Mouse (Mus musculus) neural tube, embryonic 12.5 days (tissue): ENCODE results near the gene Atp6ap1l. TPM values are rescaled to one million over a fixed set of nuclear protein-coding genes. Genes with fewer than 3 reads are reported as not detected.

Experiments used
- ATAC-seq: fragments of 200-750 bp; cut with Nextera tagmentation; 2 replicates; pipeline ENCODE4 v1.8.0; 2017; ENCODE audit warnings: low read depth, mild to moderate bottlenecking, moderate TSS enrichment, moderate library complexity; ENCODE audit not compliant: low FRiP score
- H3K27ac ChIP-seq: fragments of 300-500 bp; sonication (generic); 2 replicates; pipeline ENCODE4 v1.5.1; 2016
- H3K27me3 ChIP-seq: fragments of 300-500 bp; sonication (generic); replicated peaks from 2 replicates; pipeline ENCODE4 v1.6.1; 2016; ENCODE audit warnings: mild to moderate bottlenecking
- H3K36me3 ChIP-seq: fragments of 300-500 bp; sonication (generic); 2 replicates; pipeline ENCODE4 v1.6.1; 2016; ENCODE audit warnings: mild to moderate bottlenecking
- H3K4me1 ChIP-seq: fragments of 300-500 bp; sonication (generic); 2 replicates; pipeline ENCODE4 v1.6.1; 2016
- H3K4me2 ChIP-seq: fragments of 300-500 bp; sonication (generic); replicated peaks from 2 replicates; pipeline ENCODE4 v1.6.1; 2016; ENCODE audit warnings: mild to moderate bottlenecking
- H3K4me3 ChIP-seq: fragments of 300-500 bp; sonication (generic); 2 replicates; pipeline ENCODE4 v1.5.1; 2016
- H3K9ac ChIP-seq: fragments of 300-500 bp; sonication (generic); 2 replicates; pipeline ENCODE4 v1.6.1; 2016; ENCODE audit warnings: mild to moderate bottlenecking
- H3K9me3 ChIP-seq: fragments of 300-500 bp; sonication (generic); 2 replicates; pipeline ENCODE4 v1.6.1; 2016; ENCODE audit warnings: mild to moderate bottlenecking
- WGBS: fragments of 180-500 bp; shearing (Covaris S2); methylation state at CpG from one replicate; pipeline ENCODE4 v1.1.7; 2016; 5-methylcytosine and 5-hydroxymethylcytosine counted together
- polyA plus RNA-seq: library from polyadenylated mRNA; unstranded; fragments of >200 nt; fragmentation: Nextera tagmentation; extraction: Ambion mirVana; gene quantifications from 2 replicates; pipeline ENCODE4 v1.2.1, GENCODE M21; 2016

The Atp6ap1l gene
- polyA plus RNA-seq, 1 experiment from 2014 or later = 0.22 TPM

- Histone ChIP-seq H3K27me3 (no peaks in the 10 kb centered on the region), H3K9ac (no peak overlapping the region), H3K4me3 (no peak overlapping the region), H3K4me2 (no peak overlapping the region), H3K4me1 (no peaks in the 10 kb centered on the region), H3K27ac (no peak overlapping the region), H3K9me3 (no peaks in the 10 kb centered on the region), H3K36me3 (no peaks in the 10 kb centered on the region)
- ATAC-seq = no peak
- 95% methylated on average over 1 of the region's 1 CpGs for whole genome bisulfite sequencing
These were observed 23.3 kb downstream of the Atp6ap1l start for GRCm38 (mm10) chr13:90881727-90882429.

- no peak overlapping the region for H3K4me2 ChIP-seq
- H3K27me3 ChIP-seq = no peaks in the 10 kb centered on the region
- H3K4me1 ChIP-seq = no peaks in the 10 kb centered on the region
- no peak overlapping the region for H3K27ac ChIP-seq
- 50% methylated on average over 4 of the region's 4 CpGs for WGBS
- H3K9ac ChIP-seq = no peak overlapping the region
- H3K9me3 ChIP-seq = no peaks in the 10 kb centered on the region
- ATAC-seq = no peak
- H3K4me3 ChIP-seq = no peak overlapping the region
- no peaks in the 10 kb centered on the region for H3K36me3 ChIP-seq
These were observed 33.6 kb downstream of the Atp6ap1l start for GRCm38 (mm10) chr13:90871579-90871978.

- Histone ChIP-seq H3K4me2 (no peak overlapping the region), H3K36me3 (no peaks in the 10 kb centered on the region), H3K4me1 (no peaks in the 10 kb centered on the region), H3K27me3 (no peaks in the 10 kb centered on the region), H3K27ac (no peak overlapping the region), H3K9me3 (no peaks in the 10 kb centered on the region), H3K9ac (no peak overlapping the region), H3K4me3 (no peak overlapping the region)
- no peak for ATAC-seq
- 44% methylated on average over 4 of the region's 4 CpGs for WGBS
These were observed 36.0 kb downstream of the Atp6ap1l start for GRCm38 (mm10) chr13:90869157-90869556.

GRCm38 (mm10) chr13:90862138-90862537, 43.0 kb downstream of the Atp6ap1l start:
- no peak for ATAC-seq
- H3K4me3 ChIP-seq = no peak overlapping the region
- WGBS = 93% methylated on average over 3 of the region's 3 CpGs
- H3K27ac ChIP-seq = no peak overlapping the region
- H3K27me3 ChIP-seq = no peaks in the 10 kb centered on the region
- no peaks in the 10 kb centered on the region for H3K9me3 ChIP-seq
- no peak overlapping the region for H3K9ac ChIP-seq
- H3K4me2 ChIP-seq = no peak overlapping the region
- no peaks in the 10 kb centered on the region for H3K36me3 ChIP-seq
- H3K4me1 ChIP-seq = no peaks in the 10 kb centered on the region

GRCm38 (mm10) chr13:90860888-90861431, 44.2 kb downstream of the Atp6ap1l start:
- Histone ChIP-seq H3K36me3 (no peaks in the 10 kb centered on the region), H3K27ac (no peak overlapping the region), H3K4me3 (no peak overlapping the region), H3K4me2 (no peak overlapping the region), H3K9ac (no peak overlapping the region), H3K27me3 (no peaks in the 10 kb centered on the region), H3K9me3 (no peaks in the 10 kb centered on the region), H3K4me1 (no peaks in the 10 kb centered on the region)
- ATAC-seq = no peak
- 59% methylated on average over 2 of the region's 2 CpGs for WGBS

- Histone ChIP-seq H3K9me3 (no peaks in the 10 kb centered on the region), H3K36me3 (no peaks in the 10 kb centered on the region), H3K4me3 (no peak overlapping the region), H3K4me1 (no peaks in the 10 kb centered on the region), H3K27me3 (no peaks in the 10 kb centered on the region), H3K27ac (no peak overlapping the region), H3K9ac (no peak overlapping the region), H3K4me2 (no peak overlapping the region)
- no peak for ATAC-seq
- 80% methylated on average over 5 of the region's 5 CpGs for WGBS
These were observed 52.2 kb downstream of the Atp6ap1l start for GRCm38 (mm10) chr13:90852727-90853630.

- 84% methylated on average over 4 of the region's 4 CpGs for WGBS
- no peak overlapping the region for H3K4me3 ChIP-seq
- H3K4me2 ChIP-seq = no peak overlapping the region
- H3K9me3 ChIP-seq = no peaks in the 10 kb centered on the region
- H3K27ac ChIP-seq = no peak overlapping the region
- no peaks in the 10 kb centered on the region for H3K27me3 ChIP-seq
- no peak for ATAC-seq
- no peaks in the 10 kb centered on the region for H3K36me3 ChIP-seq
- no peak overlapping the region for H3K9ac ChIP-seq
- H3K4me1 ChIP-seq = no peaks in the 10 kb centered on the region
These were observed 53.4 kb downstream of the Atp6ap1l start for GRCm38 (mm10) chr13:90851795-90852194.

GRCm38 (mm10) chr13:90844191-90844590, 61.0 kb downstream of the Atp6ap1l start:
- no peaks in the 10 kb centered on the region for H3K36me3 ChIP-seq
- no peak overlapping the region for H3K9ac ChIP-seq
- no peak overlapping the region for H3K27ac ChIP-seq
- H3K4me2 ChIP-seq = no peak overlapping the region
- H3K4me1 ChIP-seq = no peaks in the 10 kb centered on the region
- ATAC-seq = no peak
- no peaks in the 10 kb centered on the region for H3K27me3 ChIP-seq
- H3K9me3 ChIP-seq = no peaks in the 10 kb centered on the region
- H3K4me3 ChIP-seq = no peak overlapping the region

GRCm38 (mm10) chr13:90843412-90843811, 61.7 kb downstream of the Atp6ap1l start:
- H3K4me1 ChIP-seq = no peaks in the 10 kb centered on the region
- H3K27me3 ChIP-seq = no peaks in the 10 kb centered on the region
- H3K9me3 ChIP-seq = no peaks in the 10 kb centered on the region
- 93% methylated on average over 3 of the region's 3 CpGs for whole genome bisulfite sequencing
- no peak overlapping the region for H3K27ac ChIP-seq
- H3K4me3 ChIP-seq = no peak overlapping the region
- no peak overlapping the region for H3K4me2 ChIP-seq
- no peaks in the 10 kb centered on the region for H3K36me3 ChIP-seq
- no peak for ATAC-seq
- no peak overlapping the region for H3K9ac ChIP-seq

- Histone ChIP-seq H3K9me3 (no peaks in the 10 kb centered on the region), H3K4me1 (no peaks in the 10 kb centered on the region), H3K27ac (no peak overlapping the region), H3K9ac (no peak overlapping the region), H3K36me3 (no peaks in the 10 kb centered on the region), H3K4me2 (no peak overlapping the region), H3K4me3 (no peak overlapping the region), H3K27me3 (no peaks in the 10 kb centered on the region)
- WGBS = 49% methylated on average over 5 of the region's 5 CpGs
- ATAC-seq = peak; percentile 49; the same call in 1 of the 2 replicates
These were observed 64.0 kb downstream of the Atp6ap1l start for GRCm38 (mm10) chr13:90841213-90841553.

GRCm38 (mm10) chr13:90840530-90841212, 64.5 kb downstream of the Atp6ap1l start:
- H3K9me3 ChIP-seq = no peaks in the 10 kb centered on the region
- no peaks in the 10 kb centered on the region for H3K4me1 ChIP-seq
- no peak overlapping the region for H3K9ac ChIP-seq
- no peak overlapping the region for H3K4me2 ChIP-seq
- 54% methylated on average over 15 of the region's 15 CpGs for WGBS
- H3K27ac ChIP-seq = no peak overlapping the region
- H3K4me3 ChIP-seq = no peak overlapping the region
- ATAC-seq = peak; percentile 86
- H3K27me3 ChIP-seq = no peaks in the 10 kb centered on the region
- no peaks in the 10 kb centered on the region for H3K36me3 ChIP-seq

GRCm38 (mm10) chr13:90833641-90834207, 71.4 kb downstream of the Atp6ap1l start:
- ATAC-seq = no peak
- Histone ChIP-seq H3K9me3 (no peaks in the 10 kb centered on the region), H3K36me3 (no peaks in the 10 kb centered on the region), H3K27me3 (no peaks in the 10 kb centered on the region), H3K4me1 (no peaks in the 10 kb centered on the region), H3K9ac (no peak overlapping the region), H3K27ac (no peak overlapping the region), H3K4me3 (no peak overlapping the region), H3K4me2 (no peak overlapping the region)
- 88% methylated on average over 7 of the region's 7 CpGs for WGBS
